Mouse (Mus musculus) heart, embryonic 14.5 days (tissue): Measurements from ENCODE around the gene Olfr1353. TPM values are rescaled to one million over a fixed set of nuclear protein-coding genes. Genes with fewer than 3 reads are reported as not detected.
"Not testable (repeated sequence)": the region's sequence is repeated elsewhere in the genome, so short reads cannot be mapped to it uniquely, and the experiment has no call there.

Source experiments
- ATAC-seq: fragments of 200-750 bp; cut with Nextera tagmentation; 2 replicates; pipeline ENCODE4 v1.8.0; 2017; ENCODE audit warnings: low read depth, moderate TSS enrichment; ENCODE audit not compliant: insufficient number of reproducible peaks, insufficient read depth, low FRiP score
- H3K27ac ChIP-seq, 2 experiments: fragments of 200-500 bp in 1 of 2; fragments of 300-500 bp in 1 of 2; sonication (generic) in 1 of 2; replicated peaks in 1 of 2; 2 replicates each; pipeline ENCODE4 v1.5.1; 2012 to 2014; ENCODE audit warnings: low read depth in 2 of 2, low read length in 2 of 2, control low read depth in 1 of 2, mild to moderate bottlenecking in 1 of 2, mixed read lengths in 1 of 2; ENCODE audit not compliant: control insufficient read depth in 1 of 2, insufficient read depth in 1 of 2
- H3K27me3 ChIP-seq: fragments of 300-500 bp; sonication (generic); 2 replicates; pipeline ENCODE4 v1.6.1; 2014; ENCODE audit warnings: mild to moderate bottlenecking, low read length, control low read depth; ENCODE audit not compliant: control insufficient read depth, insufficient read depth
- H3K36me3 ChIP-seq: fragments of 300-500 bp; sonication (generic); 2 replicates; pipeline ENCODE4 v1.6.1; 2014; ENCODE audit warnings: mild to moderate bottlenecking, control low read depth, low read length, mixed read lengths; ENCODE audit not compliant: control insufficient read depth, insufficient read depth
- H3K4me1 ChIP-seq, 2 experiments: fragments of 200-500 bp in 1 of 2; fragments of 300-500 bp in 1 of 2; sonication (generic) in 1 of 2; 2 replicates each; pipeline ENCODE4 v1.6.1; 2012 to 2014; ENCODE audit warnings: low read length in 2 of 2, control low read depth in 1 of 2, mixed read lengths in 1 of 2; ENCODE audit not compliant: control insufficient read depth in 2 of 2, insufficient read depth in 2 of 2
- H3K4me2 ChIP-seq: fragments of 300-500 bp; sonication (generic); 2 replicates; pipeline ENCODE4 v1.6.1; 2014; ENCODE audit warnings: mild to moderate bottlenecking, low read length
- H3K4me3 ChIP-seq, 2 experiments: fragments of 200-500 bp in 1 of 2; fragments of 300-500 bp in 1 of 2; sonication (generic) in 1 of 2; 2 replicates each; pipeline ENCODE4 v1.5.1; 2012 to 2014; ENCODE audit warnings: low read length in 2 of 2, mild to moderate bottlenecking in 2 of 2, control low read depth in 1 of 2, low read depth in 1 of 2, moderate library complexity in 1 of 2; ENCODE audit not compliant: control insufficient read depth in 1 of 2, insufficient read depth in 1 of 2
- H3K9ac ChIP-seq: fragments of 300-500 bp; sonication (generic); 2 replicates; pipeline ENCODE4 v1.6.1; 2014; ENCODE audit warnings: mild to moderate bottlenecking, low read length
- H3K9me3 ChIP-seq: fragments of 300-500 bp; sonication (generic); 2 replicates; pipeline ENCODE4 v1.6.1; 2016; ENCODE audit warnings: low read length, control low read depth; ENCODE audit not compliant: control insufficient read depth
- WGBS: fragments of 180-500 bp; shearing (Covaris S2); extraction: QIAGEN DNeasy Blood & Tissue Kit; methylation state at CpG from one replicate; pipeline ENCODE4 v1.1.7; 2014; 5-methylcytosine and 5-hydroxymethylcytosine counted together
- polyA plus RNA-seq: library from polyadenylated mRNA; unstranded; fragments of >200 nt; fragmentation: Nextera tagmentation; extraction: Ambion mirVana; gene quantifications from 2 replicates; pipeline ENCODE4 v1.2.1, GENCODE M21; 2014

The Olfr1353 gene
- not detected in 2 replicates for polyA plus RNA-seq

- H3K4me2 ChIP-seq, H3K36me3 ChIP-seq, H3K4me1 ChIP-seq, H3K9me3 ChIP-seq, H3K9ac ChIP-seq, H3K27ac ChIP-seq, H3K4me3 ChIP-seq, ATAC-seq, H3K27me3 ChIP-seq: not testable (repeated sequence)
These were observed at the start of gene Olfr1353 for GRCm38 (mm10) chr10:78963009-78963408. TSS of gene Olfr1353 (plus strand) at chr10:78963309.

GRCm38 (mm10) chr10:78950336-78950735, 12.8 kb upstream of the Olfr1353 start, which contains the start of gene Olfr8:
TSS of gene Olfr8 (plus strand) at chr10:78950636.
- not testable (repeated sequence) for H3K9ac ChIP-seq, ATAC-seq, H3K4me3 ChIP-seq, H3K36me3 ChIP-seq, H3K27ac ChIP-seq, H3K27me3 ChIP-seq, H3K4me1 ChIP-seq, H3K9me3 ChIP-seq, H3K4me2 ChIP-seq
- WGBS, result 76% methylated on average over 1 of the region's 1 CpGs

GRCm38 (mm10) chr10:78980750-78981149, 17.6 kb downstream of the Olfr1353 start, which contains the start of gene Olfr1352:
TSS of gene Olfr1352 (plus strand) at chr10:78981050.
- ATAC-seq, result no peak
- no peaks in the 10 kb centered on the region for H3K9me3 ChIP-seq
- H3K4me3 ChIP-seq, result no peak within 1 kb of the TSS
- H3K9ac ChIP-seq, result no peak within 1 kb of the TSS
- H3K27ac ChIP-seq, result no peak within 1 kb of the TSS
- no peak within 1 kb of the TSS for H3K4me2 ChIP-seq
- no peaks in the 10 kb centered on the region for H3K27me3 ChIP-seq
- no peaks in the 10 kb centered on the region for H3K4me1 ChIP-seq
- H3K36me3 ChIP-seq, result no peaks in the 10 kb centered on the region

- Histone ChIP-seq H3K9me3 (no peaks in the 10 kb centered on the region), H3K4me1 (no peaks in the 10 kb centered on the region), H3K9ac (no peak within 1 kb of the TSS), H3K27me3 (no peaks in the 10 kb centered on the region), H3K36me3 (no peaks in the 10 kb centered on the region), H3K4me2 (no peak within 1 kb of the TSS), H3K4me3 (no peak within 1 kb of the TSS), H3K27ac (no peak within 1 kb of the TSS)
- 49% methylated on average over 1 of the region's 1 CpGs for WGBS
- no peak for ATAC-seq
These were observed 49.1 kb downstream of the Olfr1353 start, which contains the start of gene Olfr1351 for GRCm38 (mm10) chr10:79012172-79012571. TSS of gene Olfr1351 (plus strand) at chr10:79012472.

Other genes with a start within 250 kb of the Olfr1353 start
- not detected in 2 replicates for gene Casp14, start 245.0 kb upstream of the Olfr1353 start, polyA plus RNA-seq
- gene Ccdc105, start 210.2 kb upstream of the Olfr1353 start, polyA plus RNA-seq, result not detected in 2 replicates
- 0.12 and 0.16 TPM in 2 replicates for gene Slc1a6, start 182.8 kb upstream of the Olfr1353 start, polyA plus RNA-seq
- gene Olfr1356, start 111.1 kb upstream of the Olfr1353 start, polyA plus RNA-seq, result not detected in 2 replicates
- not detected in 2 replicates for gene Olfr1355, start 87.8 kb upstream of the Olfr1353 start, polyA plus RNA-seq
- gene Olfr1354, start 50.1 kb upstream of the Olfr1353 start, polyA plus RNA-seq, result not detected in 2 replicates
- gene Olfr8, start 12.7 kb upstream of the Olfr1353 start, polyA plus RNA-seq, result not detected in 2 replicates
- not detected in 2 replicates for gene Olfr1352, start 17.7 kb downstream of the Olfr1353 start, polyA plus RNA-seq
- gene Olfr1351, start 49.2 kb downstream of the Olfr1353 start, polyA plus RNA-seq, result not detected in 2 replicates
- not detected in 2 replicates for gene Olfr57, start 65.4 kb downstream of the Olfr1353 start, polyA plus RNA-seq
- 18.6 and 20.7 TPM in 2 replicates for gene 2610008E11Rik, start 134.3 kb downstream of the Olfr1353 start, polyA plus RNA-seq
- not detected in 2 replicates for gene Vmn2r80, start 185.5 kb downstream of the Olfr1353 start, polyA plus RNA-seq